Mouse (Mus musculus): ENCODE results near the gene Aplp1. TPM values are rescaled to one million over a fixed set of nuclear protein-coding genes. Genes with fewer than 3 reads are reported as not detected.
A peak's percentile ranks its signal among the peaks of the same experiment; 100 is the strongest.

The Aplp1 gene
- polyA plus RNA-seq, 1 experiment from 2014 or later, result 571 TPM

DNA sequence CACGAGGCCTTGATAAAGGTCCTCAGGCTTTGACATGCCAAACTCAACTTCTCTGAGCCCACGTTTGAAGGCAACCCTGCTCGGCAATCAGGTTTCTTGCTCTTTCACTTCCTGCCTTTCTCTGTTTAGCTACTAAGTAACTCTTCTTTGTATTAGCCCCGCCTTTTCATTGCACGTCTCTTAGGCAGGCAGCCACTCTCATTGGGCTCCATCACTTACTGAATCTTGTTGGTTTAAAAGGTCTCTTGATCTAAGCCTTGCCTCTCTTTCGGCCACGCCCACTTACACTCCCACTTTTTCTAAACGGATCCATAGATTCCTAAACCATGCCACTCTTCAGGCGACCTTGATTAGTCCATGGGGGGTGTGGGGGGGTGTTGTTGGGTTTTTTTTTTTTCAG lies 1.6 kb downstream of the Aplp1 start:
- H3K9me3 ChIP-seq, result no peaks in the 10 kb centered on the region
- ATAC-seq (ENCODE audit: low read depth), result no peak
- H3K9ac ChIP-seq, result peak overlapping the region; percentile 98
- no peaks in the 10 kb centered on the region for H3K27me3 ChIP-seq
- H3K36me3 ChIP-seq, result peaks cover 46% of the 10 kb centered on the region
- 19% methylated on average over 9 of the region's 9 CpGs for whole genome bisulfite sequencing
- peak overlapping the region; percentile 86 for H3K4me2 ChIP-seq
- peaks cover 44% of the 10 kb centered on the region for H3K4me1 ChIP-seq (replicated peaks)
- peak overlapping the region; percentile 98; the same call in 1 of the 2 replicates for H3K27ac ChIP-seq (replicated peaks)
- H3K4me3 ChIP-seq, result peak overlapping the region; percentile 86

DNA sequence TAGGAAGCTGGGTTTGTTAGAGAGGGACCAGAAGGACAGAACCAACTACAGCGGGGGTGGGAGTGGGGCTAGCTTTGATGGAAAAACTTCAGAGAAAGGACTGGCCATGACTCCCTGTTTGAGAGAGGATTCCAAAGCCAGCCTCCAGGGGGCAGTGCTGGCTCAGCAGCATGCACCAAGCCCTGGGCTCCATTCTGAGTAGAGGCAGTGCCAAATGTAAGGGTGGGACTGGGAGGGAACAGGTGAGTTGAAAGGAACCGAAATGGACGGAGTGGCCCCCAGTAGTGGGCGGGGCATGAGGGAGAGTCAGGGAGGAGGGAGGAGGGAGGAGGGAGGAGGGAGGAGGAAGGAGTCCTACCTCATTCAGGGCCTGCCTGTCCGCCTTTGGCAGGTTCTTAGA lies 4.6 kb downstream of the Aplp1 start:
- WGBS, result 21% methylated on average over 4 of the region's 5 CpGs
- Histone ChIP-seq H3K9me3 (no peaks in the 10 kb centered on the region), H3K27me3 (0 out of 2 replicates have a peak, but pooled peaks cover 4% of the 10 kb centered on the region), H3K9ac (no peak overlapping the region), H3K4me1 (replicated peaks) (peaks cover 36% of the 10 kb centered on the region), H3K27ac (replicated peaks) (no peak overlapping the region), H3K36me3 (peaks cover 73% of the 10 kb centered on the region), H3K4me2 (no peak overlapping the region), H3K4me3 (no peak overlapping the region)
- ATAC-seq (ENCODE audit: low read depth), result no peak

- Histone ChIP-seq H3K36me3 (peaks cover 83% of the 10 kb centered on the region), H3K9ac (no peak overlapping the region), H3K4me1 (replicated peaks) (peaks cover 35% of the 10 kb centered on the region), H3K4me2 (no peak overlapping the region), H3K27me3 (0 out of 2 replicates have a peak, but pooled peaks cover 4% of the 10 kb centered on the region), H3K27ac (replicated peaks) (no peak overlapping the region), H3K9me3 (no peaks in the 10 kb centered on the region), H3K4me3 (no peak overlapping the region)
- WGBS, result 82% methylated on average over 13 of the region's 13 CpGs
- no peak for ATAC-seq (ENCODE audit: low read depth)
Measured at GRCm38 (mm10) chr7:30439734-30440133, 5.6 kb downstream of the Aplp1 start.

DNA sequence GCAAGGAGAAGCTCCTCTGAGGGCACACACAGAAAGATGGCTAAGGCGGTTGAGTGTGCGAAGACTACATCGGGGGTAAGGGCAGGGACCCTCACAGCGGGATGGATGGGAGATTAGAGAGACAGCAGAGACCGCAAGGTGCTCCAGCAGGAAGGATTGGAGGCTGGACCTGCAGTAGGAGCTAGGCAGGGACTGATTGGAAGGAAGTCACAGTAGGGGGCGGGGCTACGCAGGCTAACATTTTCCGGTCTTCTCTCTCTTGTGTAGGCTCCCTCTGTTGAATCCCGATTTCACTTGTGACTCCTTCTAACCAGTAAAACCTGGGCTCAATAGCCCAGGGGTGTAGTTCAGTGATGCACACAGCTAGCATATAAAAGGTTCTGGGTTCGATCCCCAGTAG lies 8.5 kb downstream of the Aplp1 start:
- no peaks in the 10 kb centered on the region for H3K9me3 ChIP-seq
- peaks cover 70% of the 10 kb centered on the region for H3K36me3 ChIP-seq
- H3K27ac ChIP-seq (replicated peaks), result no peak overlapping the region
- 15% methylated on average over 10 of the region's 10 CpGs for WGBS
- no peak for ATAC-seq (ENCODE audit: low read depth)
- H3K4me3 ChIP-seq, result no peak overlapping the region
- peaks cover 8% of the 10 kb centered on the region; the same call in 1 of the 2 replicates for H3K4me1 ChIP-seq (replicated peaks)
- no peak overlapping the region for H3K9ac ChIP-seq
- H3K27me3 ChIP-seq, result 0 out of 2 replicates have a peak, but pooled peaks cover 4% of the 10 kb centered on the region
- no peak overlapping the region for H3K4me2 ChIP-seq

GRCm38 (mm10) chr7:30435156-30435555 lies 10.2 kb downstream of the Aplp1 start:
- H3K36me3 ChIP-seq, result peaks cover 55% of the 10 kb centered on the region
- WGBS, result 33% methylated on average over 9 of the region's 9 CpGs
- ATAC-seq (ENCODE audit: low read depth), result no peak

GRCm38 (mm10) chr7:30434701-30435100 lies 10.6 kb downstream of the Aplp1 start:
- Histone ChIP-seq H3K4me3 (no peak overlapping the region), H3K4me2 (no peak overlapping the region), H3K9me3 (no peaks in the 10 kb centered on the region), H3K9ac (no peak overlapping the region), H3K4me1 (replicated peaks) (no peaks in the 10 kb centered on the region), H3K27ac (replicated peaks) (no peak overlapping the region), H3K36me3 (peaks cover 51% of the 10 kb centered on the region), H3K27me3 (0 out of 2 replicates have a peak, but pooled peaks cover 4% of the 10 kb centered on the region)
- ATAC-seq (ENCODE audit: low read depth), result no peak
- 68% methylated on average over 10 of the region's 10 CpGs for WGBS

More at GRCm38 (mm10) chr7:30435156-30435555, 10.2 kb downstream of the Aplp1 start:
- H3K4me3 ChIP-seq, result no peak overlapping the region
- 0 out of 2 replicates have a peak, but pooled peaks cover 4% of the 10 kb centered on the region for H3K27me3 ChIP-seq
- no peak overlapping the region for H3K4me2 ChIP-seq
- no peak overlapping the region for H3K9ac ChIP-seq
- no peak overlapping the region for H3K27ac ChIP-seq (replicated peaks)
- no peaks in the 10 kb centered on the region for H3K4me1 ChIP-seq (replicated peaks)
- no peaks in the 10 kb centered on the region for H3K9me3 ChIP-seq

DNA sequence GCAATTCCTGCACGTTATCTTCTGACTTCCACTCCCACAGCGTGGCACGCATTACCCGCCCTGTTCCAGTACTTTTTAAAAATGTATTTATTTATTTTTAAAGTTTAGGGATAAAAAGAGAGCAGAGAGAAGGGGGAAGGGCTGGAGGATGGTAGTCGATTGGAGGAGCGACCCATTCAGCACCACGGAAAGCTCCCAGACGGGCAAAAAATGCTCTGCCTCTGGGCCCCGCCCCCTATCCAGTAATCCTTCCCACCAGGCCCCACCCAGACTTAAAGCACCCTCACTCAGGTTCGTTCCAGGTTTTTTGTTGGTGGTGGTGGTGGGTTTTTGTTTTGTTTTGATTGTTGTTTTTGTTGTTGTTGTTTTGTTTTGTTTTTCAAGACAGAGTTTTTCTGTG lies 11.1 kb downstream of the Aplp1 start:
- Histone ChIP-seq H3K36me3 (peaks cover 46% of the 10 kb centered on the region), H3K27me3 (0 out of 2 replicates have a peak, but pooled peaks cover 4% of the 10 kb centered on the region), H3K4me2 (no peak overlapping the region), H3K27ac (replicated peaks) (no peak overlapping the region), H3K9ac (no peak overlapping the region), H3K9me3 (no peaks in the 10 kb centered on the region), H3K4me3 (no peak overlapping the region), H3K4me1 (replicated peaks) (no peaks in the 10 kb centered on the region)
- 2% methylated on average over 10 of the region's 10 CpGs for WGBS
- ATAC-seq (ENCODE audit: low read depth), result no peak

GRCm38 (mm10) chr7:30431793-30432192 lies 13.5 kb downstream of the Aplp1 start:
- Histone ChIP-seq H3K9ac (no peak overlapping the region), H3K4me2 (no peak overlapping the region), H3K36me3 (peaks cover 29% of the 10 kb centered on the region), H3K27me3 (no peaks in the 10 kb centered on the region), H3K4me3 (no peak overlapping the region), H3K27ac (replicated peaks) (no peak overlapping the region), H3K9me3 (no peaks in the 10 kb centered on the region), H3K4me1 (replicated peaks) (no peaks in the 10 kb centered on the region)
- peak; percentile 76 for ATAC-seq (ENCODE audit: low read depth)
- 8% methylated on average over 3 of the region's 3 CpGs for WGBS

GRCm38 (mm10) chr7:30430191-30430590 lies 15.1 kb downstream of the Aplp1 start:
- Histone ChIP-seq H3K27me3 (no peaks in the 10 kb centered on the region), H3K4me2 (no peak overlapping the region), H3K9ac (no peak overlapping the region), H3K9me3 (no peaks in the 10 kb centered on the region), H3K36me3 (peaks cover 26% of the 10 kb centered on the region), H3K27ac (replicated peaks) (no peak overlapping the region), H3K4me1 (replicated peaks) (no peaks in the 10 kb centered on the region), H3K4me3 (no peak overlapping the region)
- 64% methylated on average over 2 of the region's 2 CpGs for WGBS
- ATAC-seq (ENCODE audit: low read depth), result no peak

DNA sequence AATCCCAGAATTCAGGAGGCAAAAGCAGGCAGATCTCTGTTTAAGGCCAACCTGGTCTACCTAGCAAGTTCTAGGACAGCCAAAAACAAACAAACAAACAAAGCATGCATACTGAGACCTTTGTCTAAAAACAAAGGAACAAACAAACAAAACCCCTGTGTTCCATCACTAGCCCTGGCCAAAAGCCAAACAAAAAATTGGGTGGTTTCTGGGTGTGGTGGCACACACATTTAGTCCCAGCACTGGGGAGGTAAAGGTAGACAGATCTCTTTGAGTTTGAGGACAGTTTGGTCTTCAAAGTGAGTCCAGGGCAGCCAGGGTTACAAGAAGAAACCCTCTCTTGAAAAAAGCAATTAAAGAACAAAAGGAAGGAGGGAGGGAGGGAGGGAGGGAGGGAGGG lies 16.0 kb downstream of the Aplp1 start:
- Histone ChIP-seq H3K4me2 (no peak overlapping the region), H3K4me3 (no peak overlapping the region), H3K27me3 (no peaks in the 10 kb centered on the region), H3K9ac (no peak overlapping the region), H3K4me1 (replicated peaks) (no peaks in the 10 kb centered on the region), H3K27ac (replicated peaks) (no peak overlapping the region), H3K9me3 (no peaks in the 10 kb centered on the region), H3K36me3 (peaks cover 19% of the 10 kb centered on the region)
- ATAC-seq (ENCODE audit: low read depth), result no peak

DNA sequence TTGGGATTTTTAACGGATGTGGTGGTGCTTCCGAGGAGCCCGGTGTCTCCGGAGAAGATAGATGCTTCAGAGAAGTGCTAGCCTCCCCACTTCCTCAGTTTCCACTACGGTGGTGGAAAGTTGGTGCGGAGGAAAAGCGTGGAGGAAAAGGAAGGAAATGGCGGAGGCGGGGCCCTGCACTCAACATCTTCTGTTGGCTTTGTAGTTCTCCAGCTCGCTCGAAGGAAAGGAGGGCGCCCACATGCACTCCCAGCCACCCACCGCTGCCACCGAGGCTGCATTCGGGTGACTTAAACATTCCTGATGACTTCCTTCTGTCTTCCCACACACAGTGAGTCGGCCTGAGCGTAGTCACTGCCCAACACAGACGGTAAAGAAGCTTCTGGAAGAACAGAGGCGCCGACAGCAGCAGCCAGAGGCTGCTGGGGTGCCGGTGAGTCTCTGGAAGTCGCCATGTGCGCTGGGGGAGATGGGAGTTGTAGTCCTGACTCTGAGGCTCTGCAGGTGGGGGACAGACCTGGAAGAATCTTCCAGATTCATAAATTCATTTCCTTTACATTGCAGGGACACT lies 22.2 kb downstream of the Aplp1 start:
- peak overlapping the region; percentile 76 for H3K9ac ChIP-seq
- H3K4me3 ChIP-seq, result peak overlapping the region; percentile 61
- H3K9me3 ChIP-seq, result no peaks in the 10 kb centered on the region
- 51% methylated on average over 23 of the region's 23 CpGs for WGBS
- H3K4me1 ChIP-seq (replicated peaks), result peaks cover 26% of the 10 kb centered on the region
- peaks cover 12% of the 10 kb centered on the region; the same call in 1 of the 2 replicates for H3K27me3 ChIP-seq
- no peak for ATAC-seq (ENCODE audit: low read depth)
- peaks cover 19% of the 10 kb centered on the region for H3K36me3 ChIP-seq
- H3K4me2 ChIP-seq, result peak overlapping the region; percentile 96
- H3K27ac ChIP-seq (replicated peaks), result 0 out of 2 replicates have a peak overlapping the region, but pooled peaks have one; percentile 33

GRCm38 (mm10) chr7:30422560-30422959 lies 22.8 kb downstream of the Aplp1 start:
- WGBS, result 19% methylated on average over 9 of the region's 9 CpGs
- H3K27ac ChIP-seq (replicated peaks), result peak overlapping the region; percentile 46
- ATAC-seq (ENCODE audit: low read depth), result peak; percentile 61
- H3K4me2 ChIP-seq, result peak overlapping the region; percentile 96
- H3K36me3 ChIP-seq, result peaks cover 19% of the 10 kb centered on the region
- H3K4me3 ChIP-seq, result peak overlapping the region; percentile 61
- H3K27me3 ChIP-seq, result peaks cover 12% of the 10 kb centered on the region; the same call in 1 of the 2 replicates
- peaks cover 26% of the 10 kb centered on the region for H3K4me1 ChIP-seq (replicated peaks)
- no peaks in the 10 kb centered on the region for H3K9me3 ChIP-seq
- peak overlapping the region; percentile 76 for H3K9ac ChIP-seq
